Mouse (Mus musculus) CH12.LX (cell line): ENCODE data around the gene Bace1. TPM values are rescaled to one million over a fixed set of nuclear protein-coding genes. Genes with fewer than 3 reads are reported as not detected.

Experiments
- DNase-seq: peaks from one replicate; pipeline ENCODE4 v3.0.0-alpha.2; 2013; ENCODE audit errors: extremely low read depth
- H3K27ac ChIP-seq: 2 replicates; pipeline ENCODE4 v1.5.1; 2012; ENCODE audit warnings: low read depth, mild to moderate bottlenecking, control low read depth, moderate library complexity; ENCODE audit not compliant: insufficient read depth
- H3K27me3 ChIP-seq: replicated peaks from 2 replicates; pipeline ENCODE3; 2012; ENCODE audit warnings: inconsistent platforms
- H3K36me3 ChIP-seq, 2 experiments: replicated peaks in 1 of 2; 2 replicates each; pipeline versions ENCODE3 to v1.6.1; 2012; ENCODE audit warnings: inconsistent platforms in 1 of 2, low read length in 1 of 2, mild to moderate bottlenecking in 1 of 2, mixed read lengths in 1 of 2, moderate library complexity in 1 of 2; ENCODE audit not compliant: control insufficient read depth in 1 of 2, insufficient read depth in 1 of 2
- H3K4me1 ChIP-seq, 2 experiments: 2 replicates each; pipeline ENCODE4 v1.6.1; 2012; ENCODE audit warnings: inconsistent platforms in 1 of 2, moderate library complexity in 1 of 2; ENCODE audit not compliant: insufficient read depth in 2 of 2, control insufficient read depth in 1 of 2
- H3K4me2 ChIP-seq: 2 replicates; pipeline ENCODE4 v1.6.1; 2012; ENCODE audit warnings: low read depth, mild to moderate bottlenecking, control low read depth; ENCODE audit not compliant: poor library complexity, insufficient read depth, severe bottlenecking
- H3K4me3 ChIP-seq, 3 experiments: fragments of 150-350 bp in 1 of 3; sonication (generic) in 1 of 3; replicated peaks in 1 of 3; 2 replicates each; pipeline versions ENCODE3 to v1.5.1; 2011 to 2012; ENCODE audit warnings: low read depth in 2 of 3, low read length in 2 of 3, mild to moderate bottlenecking in 2 of 3, moderate library complexity in 2 of 3, control low read depth in 1 of 3, improper control_type of control experiment in 1 of 3, inconsistent platforms in 1 of 3, mixed read lengths in 1 of 3; ENCODE audit not compliant: poor library complexity in 1 of 3
- H3K79me2 ChIP-seq: replicated peaks from 2 replicates; pipeline ENCODE4 v1.6.1; 2012; ENCODE audit warnings: mild to moderate bottlenecking, moderate library complexity; ENCODE audit not compliant: control insufficient read depth, poor library complexity, insufficient read depth, severe bottlenecking; ENCODE audit errors: extremely low read depth
- H3K9ac ChIP-seq: 2 replicates; pipeline ENCODE4 v1.6.1; 2012; ENCODE audit warnings: low read depth, mild to moderate bottlenecking, control low read depth, moderate library complexity; ENCODE audit not compliant: insufficient read depth
- H3K9me3 ChIP-seq: replicated peaks from 2 replicates; pipeline ENCODE3; 2012; ENCODE audit warnings: low read length, inconsistent platforms, mixed read lengths
- BHLHE40 ChIP-seq: IDR thresholded peaks from 2 replicates; pipeline ENCODE4 v1.6.1; 2011; ENCODE audit warnings: mild to moderate bottlenecking, low read depth, low read length, improper control_type of control experiment
- CTCF ChIP-seq, 2 experiments: IDR thresholded peaks in 1 of 2; conservative IDR thresholded peaks in 1 of 2; 2 replicates each; pipeline ENCODE4 v1.5.1; 2011 to 2012; ENCODE audit warnings: low read depth in 2 of 2, low read length in 2 of 2, improper control_type of control experiment in 1 of 2, inconsistent platforms in 1 of 2, mild to moderate bottlenecking in 1 of 2, moderate library complexity in 1 of 2
- EP300 ChIP-seq: IDR thresholded peaks from 2 replicates; pipeline ENCODE4 v1.6.1; 2011; ENCODE audit warnings: low read length, improper control_type of control experiment
- ETS1 ChIP-seq: conservative IDR thresholded peaks from 2 replicates; pipeline ENCODE4 v1.6.1; 2012; ENCODE audit warnings: low read depth, mild to moderate bottlenecking, inconsistent platforms, low read length, improper control_type of control experiment, moderate library complexity
- GABPA ChIP-seq: IDR thresholded peaks from 2 replicates; pipeline ENCODE4 v1.6.1; 2012; ENCODE audit warnings: low read depth, low read length, improper control_type of control experiment, inconsistent platforms; ENCODE audit not compliant: insufficient replicate concordance
- HCFC1 ChIP-seq: IDR thresholded peaks from 2 replicates; pipeline ENCODE4 v1.6.1; 2012; ENCODE audit warnings: low read depth, mild to moderate bottlenecking, inconsistent platforms, low read length, improper control_type of control experiment
- IRF4 ChIP-seq: IDR thresholded peaks from 2 replicates; pipeline ENCODE4 v1.6.1; 2014; ENCODE audit warnings: low read depth, mild to moderate bottlenecking, inconsistent platforms, low read length, improper control_type of control experiment
- JUND ChIP-seq: conservative IDR thresholded peaks from 2 replicates; pipeline ENCODE4 v1.6.1; 2011; ENCODE audit warnings: low read depth, low read length, improper control_type of control experiment
- KAT2A ChIP-seq: IDR thresholded peaks from 2 replicates; pipeline ENCODE4 v1.6.1; 2012; ENCODE audit warnings: low read length, improper control_type of control experiment, inconsistent platforms; ENCODE audit not compliant: insufficient replicate concordance
- MAX ChIP-seq: IDR thresholded peaks from 2 replicates; pipeline ENCODE4 v1.6.1; 2011; ENCODE audit warnings: low read length, improper control_type of control experiment
- MEF2A ChIP-seq: IDR thresholded peaks from 2 replicates; pipeline ENCODE4 v1.6.1; 2014; ENCODE audit warnings: low read depth, mild to moderate bottlenecking, inconsistent platforms, low read length, improper control_type of control experiment, borderline replicate concordance
- MXI1 ChIP-seq: IDR thresholded peaks from 2 replicates; pipeline ENCODE4 v1.6.1; 2011; ENCODE audit warnings: mild to moderate bottlenecking, low read depth, low read length, improper control_type of control experiment
- MYC ChIP-seq: IDR thresholded peaks from 2 replicates; pipeline ENCODE4 v1.6.1; 2011; ENCODE audit warnings: low read depth, mild to moderate bottlenecking, improper control_type of control experiment, low read length
- NRF1 ChIP-seq: IDR thresholded peaks from 2 replicates; pipeline ENCODE4 v1.6.1; 2014; ENCODE audit warnings: low read depth, mild to moderate bottlenecking, inconsistent platforms, low read length, improper control_type of control experiment, moderate library complexity
- PAX5 ChIP-seq: IDR thresholded peaks from 2 replicates; pipeline ENCODE4 v1.6.1; 2012; ENCODE audit warnings: low read length, inconsistent platforms, mixed read lengths
- POLR2A ChIP-seq: IDR thresholded peaks from 2 replicates; pipeline ENCODE4 v1.6.1; 2011; ENCODE audit warnings: low read depth, mild to moderate bottlenecking, improper control_type of control experiment, low read length
- RCOR1 ChIP-seq: conservative IDR thresholded peaks from 2 replicates; pipeline ENCODE4 v1.6.1; 2012; ENCODE audit warnings: low read depth, mild to moderate bottlenecking, inconsistent platforms, low read length, improper control_type of control experiment
- SIN3A ChIP-seq: IDR thresholded peaks from 2 replicates; pipeline ENCODE4 v1.6.1; 2012; ENCODE audit warnings: low read length, improper control_type of control experiment, inconsistent platforms
- SMC3 ChIP-seq: IDR thresholded peaks from 2 replicates; pipeline ENCODE4 v1.6.1; 2011; ENCODE audit warnings: low read depth, low read length, improper control_type of control experiment
- TBP ChIP-seq: conservative IDR thresholded peaks from 2 replicates; pipeline ENCODE4 v1.6.1; 2011; ENCODE audit warnings: low read depth, low read length, improper control_type of control experiment
- TCF12 ChIP-seq: IDR thresholded peaks from 2 replicates; pipeline ENCODE4 v1.6.1; 2014; ENCODE audit warnings: low read depth, mild to moderate bottlenecking, inconsistent platforms, low read length, improper control_type of control experiment
- UBTF ChIP-seq: IDR thresholded peaks from 2 replicates; pipeline ENCODE4 v1.6.1; 2012; ENCODE audit warnings: low read depth, mild to moderate bottlenecking, inconsistent platforms, low read length, improper control_type of control experiment, moderate library complexity
- USF2 ChIP-seq: conservative IDR thresholded peaks from 2 replicates; pipeline ENCODE4 v1.6.1; 2011; ENCODE audit warnings: low read depth, low read length, improper control_type of control experiment
- ZC3H11A ChIP-seq: IDR thresholded peaks from 2 replicates; pipeline ENCODE4 v1.6.1; 2012; ENCODE audit warnings: low read depth, mild to moderate bottlenecking, inconsistent platforms, low read length, improper control_type of control experiment
- ZKSCAN1 ChIP-seq: IDR thresholded peaks from 2 replicates; pipeline ENCODE4 v1.6.1; 2012; ENCODE audit warnings: low read depth, inconsistent platforms, low read length, improper control_type of control experiment, borderline replicate concordance
- ZNF384 ChIP-seq: IDR thresholded peaks from 2 replicates; pipeline ENCODE4 v1.6.1; 2012; ENCODE audit warnings: low read depth, low read length, improper control_type of control experiment, inconsistent platforms
- dilution Hi-C: fragments of 300-500 bp; cut with MboI; formaldehyde crosslinking; loops from 2 replicates; pipeline ENCODE4 v1.14.3; 2020; ENCODE audit warnings: low sequenced_read_pairs; ENCODE audit not compliant: extremely low pct_unique_long_range_greater_than_20kb, extremely low pct_ligation_motif_present
- in situ Hi-C: fragments of 300-500 bp; cut with MboI; formaldehyde crosslinking; loops from 3 replicates; pipeline ENCODE4 v1.14.3; 2019; ENCODE audit warnings: low sequenced_read_pairs, low pct_ligation_motif_present, low pct_unique_long_range_greater_than_20kb, mixed read lengths
- polyA plus RNA-seq: library from polyadenylated mRNA; unstranded; fragments of >175 nt; gene quantifications from 2 replicates; pipeline ENCODE4 v1.2.1, GENCODE M21; 2012; ENCODE audit warnings: low read depth; ENCODE audit not compliant: insufficient read length
- total RNA-seq, 2 experiments: library from RNA; depleted of rRNA; stranded (reverse); fragments of 300-350 nt in 1 of 2; fragments of >200 nt in 1 of 2; gene quantifications; 2 replicates each; pipeline ENCODE4 v1.2.3; 2012 to 2014

Gene Bace1
- total and polyA plus RNA-seq, 3 experiments = 0.30 to 1.5 TPM; not detected in 1

- DNase-seq = no peak
- Histone ChIP-seq H3K4me2 (no peak overlapping the region), H3K9ac (no peak overlapping the region), H3K27ac (no peak overlapping the region), H3K27me3 (peaks cover 6% of the 10 kb centered on the region), H3K4me3 (no peak overlapping the region), H3K36me3 (no peaks in the 10 kb centered on the region), H3K9me3 (no peaks in the 10 kb centered on the region), H3K79me2 (no peaks in the 10 kb centered on the region), H3K4me1 (peaks cover 0 to 2% of the 10 kb centered on the region in 2 experiments; a peak in 1 of 4 replicates)
- in situ Hi-C loops (no loop called here), dilution Hi-C loops (no loop called here)
- TF ChIP-seq CTCF (conservative IDR thresholded peaks at IDR 0.05 in 1 of 2, IDR thresholded peaks at IDR 0.05 in 1 of 2; ENCODE audit: low read depth in 2 of 2, low read length in 2 of 2) = no peak
- no peak for TF ChIP-seq TBP
- TF ChIP-seq IRF4 = no peak
These were observed 1.6 kb downstream of the Bace1 start for GRCm38 (mm10) chr9:45839982-45840300.

DNA sequence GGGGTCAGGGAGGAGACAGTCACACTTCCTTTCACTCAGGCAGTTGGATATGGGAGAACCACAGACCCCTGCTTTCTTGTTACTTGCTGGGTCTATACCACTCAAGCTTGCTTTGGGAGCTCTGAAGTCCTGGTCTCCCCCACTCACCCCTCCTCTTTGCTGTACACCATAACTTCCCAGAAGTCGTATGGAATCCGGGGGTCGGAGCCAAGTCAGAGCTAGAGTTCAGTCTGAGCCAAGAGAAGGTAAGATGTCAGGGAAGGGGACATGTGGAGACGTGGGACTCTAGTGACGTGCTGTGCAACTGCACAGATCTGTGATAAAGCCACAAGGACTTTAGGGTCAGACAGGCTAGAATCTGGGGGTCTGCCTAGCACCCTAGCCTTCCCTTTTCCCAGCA lies 2.0 kb downstream of the Bace1 start:
- Histone ChIP-seq H3K27ac (no peak overlapping the region), H3K9ac (no peak overlapping the region), H3K4me2 (no peak overlapping the region), H3K27me3 (peaks cover 6% of the 10 kb centered on the region), H3K79me2 (no peaks in the 10 kb centered on the region), H3K9me3 (no peaks in the 10 kb centered on the region), H3K36me3 (no peaks in the 10 kb centered on the region), H3K4me3 (no peak overlapping the region), H3K4me1 (peaks cover 0 to 2% of the 10 kb centered on the region in 2 experiments; a peak in 1 of 4 replicates)
- TF ChIP-seq ZNF384 = no peak
- no peak for TF ChIP-seq MXI1
- no peak for TF ChIP-seq NRF1
- TF ChIP-seq CTCF (conservative IDR thresholded peaks at IDR 0.05 in 1 of 2, IDR thresholded peaks at IDR 0.05 in 1 of 2; ENCODE audit: low read depth in 2 of 2, low read length in 2 of 2) = no peak
- TF ChIP-seq ZKSCAN1 = no peak
- no peak for TF ChIP-seq ETS1
- no peak for TF ChIP-seq MEF2A
- TF ChIP-seq GABPA = no peak
- in situ Hi-C loops (no loop called here), dilution Hi-C loops (no loop called here)
- no peak for DNase-seq

DNA sequence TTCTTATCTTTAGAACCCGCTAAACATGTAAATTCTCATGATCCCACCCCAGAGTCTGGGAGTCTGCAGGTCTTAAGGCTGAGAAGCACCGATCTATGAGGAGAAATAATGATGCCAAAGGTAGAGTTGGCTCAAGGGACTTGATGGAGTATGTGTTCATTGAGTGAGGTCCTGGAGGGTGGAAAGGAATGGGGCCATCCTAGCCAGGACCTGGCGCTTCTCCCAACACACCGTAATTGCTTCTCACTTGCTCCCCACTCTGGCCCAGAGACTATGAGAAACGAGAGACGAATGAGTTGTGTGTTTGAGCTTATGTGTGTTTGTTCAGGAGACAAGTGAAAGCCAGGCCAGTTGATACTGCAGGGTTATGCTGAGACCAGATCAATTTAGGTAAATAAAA lies 3.1 kb downstream of the Bace1 start:
- in situ Hi-C loops (no loop called here), dilution Hi-C loops (no loop called here)
- Histone ChIP-seq H3K9ac (no peak overlapping the region), H3K36me3 (no peaks in the 10 kb centered on the region), H3K9me3 (no peaks in the 10 kb centered on the region), H3K79me2 (no peaks in the 10 kb centered on the region), H3K27me3 (peaks cover 6% of the 10 kb centered on the region), H3K4me3 (no peak overlapping the region)
- no peak for TF ChIP-seq HCFC1
- no peak for TF ChIP-seq PAX5
- TF ChIP-seq POLR2A = no peak
- no peak for TF ChIP-seq ZC3H11A
- no peak for TF ChIP-seq GABPA
- TF ChIP-seq KAT2A = no peak
- no peak for TF ChIP-seq CTCF (conservative IDR thresholded peaks at IDR 0.05 in 1 of 2, IDR thresholded peaks at IDR 0.05 in 1 of 2; ENCODE audit: low read depth in 2 of 2, low read length in 2 of 2)
- no peak for TF ChIP-seq USF2
- no peak for TF ChIP-seq IRF4
- no peak for TF ChIP-seq SMC3
- no peak for TF ChIP-seq RCOR1
- no peak for TF ChIP-seq UBTF
- no peak for TF ChIP-seq TCF12
- no peak for TF ChIP-seq BHLHE40
- no peak for TF ChIP-seq TBP
- TF ChIP-seq JUND = no peak
- no peak for TF ChIP-seq MAX
- no peak for TF ChIP-seq EP300
- no peak for TF ChIP-seq SIN3A
- TF ChIP-seq MYC = no peak
- TF ChIP-seq, all 38 proteins: peak for 0
- Histone ChIP-seq H3K4me1 (peaks cover 0 to 2% of the 10 kb centered on the region in 2 experiments; a peak in 1 of 4 replicates), H3K27ac (no peak overlapping the region), H3K4me2 (no peak overlapping the region)
- no peak for DNase-seq
